Mouse (Mus musculus) heart, adult 2 months (tissue): ENCODE results near the gene Eno1. TPM values are rescaled to one million over a fixed set of nuclear protein-coding genes. Genes with fewer than 3 reads are reported as not detected.

ENCODE experiments used
- DNase-seq, 2 experiments: peaks; one replicate each; pipeline ENCODE4 v3.0.0; 2021
- H3K27ac ChIP-seq: fragments of 200-600 bp; 2 replicates; pipeline ENCODE4 v1.8.1; 2022
- H3K27me3 ChIP-seq: fragments of 200-500 bp; 2 replicates; pipeline ENCODE4 v1.6.1; 2012; ENCODE audit warnings: mild to moderate bottlenecking, low read length, inconsistent platforms, mixed read lengths; ENCODE audit not compliant: control insufficient read depth, insufficient read depth
- H3K36me3 ChIP-seq: fragments of 200-500 bp; 2 replicates; pipeline ENCODE4 v1.6.1; 2012; ENCODE audit warnings: low read length, inconsistent platforms; ENCODE audit not compliant: control insufficient read depth, insufficient read depth
- H3K4me1 ChIP-seq: fragments of 200-500 bp; 2 replicates; pipeline ENCODE4 v1.6.1; 2011; ENCODE audit warnings: low read length; ENCODE audit not compliant: control insufficient read depth, insufficient read depth
- H3K4me3 ChIP-seq: fragments of 200-600 bp; 2 replicates; pipeline ENCODE4 v1.8.1; 2022
- H3K79me2 ChIP-seq: fragments of 200-500 bp; replicated peaks from 2 replicates; pipeline ENCODE4 v1.6.1; 2012; ENCODE audit warnings: mild to moderate bottlenecking, inconsistent platforms, low read length, moderate library complexity, mixed read lengths; ENCODE audit not compliant: control insufficient read depth, insufficient read depth
- H3K9ac ChIP-seq: fragments of 200-500 bp; 2 replicates; pipeline ENCODE4 v1.6.1; 2012; ENCODE audit warnings: low read depth, mild to moderate bottlenecking, control low read depth, inconsistent platforms, low read length, mixed read lengths
- CTCF ChIP-seq: fragments of 200-600 bp; IDR thresholded peaks from 2 replicates; pipeline ENCODE4 v1.8.1; 2022; ENCODE audit warnings: antibody characterized with exemption, mild to moderate bottlenecking, moderate library complexity
- EP300 ChIP-seq: fragments of 200-500 bp; IDR thresholded peaks from 2 replicates; pipeline ENCODE4 v1.6.1; 2011; ENCODE audit warnings: low read depth, low read length, control low read depth; ENCODE audit not compliant: insufficient read depth
- POLR2A ChIP-seq: fragments of 200-500 bp; IDR thresholded peaks from 2 replicates; pipeline ENCODE4 v1.6.1; 2011; ENCODE audit warnings: mild to moderate bottlenecking, low read depth, low read length, control low read depth; ENCODE audit not compliant: insufficient read depth
- WGBS: fragments of 180-500 bp; shearing (Covaris S2); methylation state at CpG from one replicate; pipeline ENCODE4 v1.1.7; 2018; 5-methylcytosine and 5-hydroxymethylcytosine counted together
- intact Hi-C: fragments of 180-260 bp; cut with DNase I; formaldehyde crosslinking; loops from one replicate; pipeline ENCODE4 v1.15.1; 2025
- polyA plus RNA-seq: library from polyadenylated mRNA; depleted of rRNA; stranded (reverse); fragments of >200 nt; gene quantifications from 2 replicates; pipeline ENCODE4 v1.2.3, GENCODE M21; 2012; rRNA removed
- total RNA-seq, 2 experiments: library from RNA; stranded (reverse); gene quantifications; 2 replicates each; pipeline ENCODE4 v1.2.3; 2021

Gene Eno1
- total and polyA plus RNA-seq, 3 experiments, result 111 to 179 (median 113) TPM

DNA sequence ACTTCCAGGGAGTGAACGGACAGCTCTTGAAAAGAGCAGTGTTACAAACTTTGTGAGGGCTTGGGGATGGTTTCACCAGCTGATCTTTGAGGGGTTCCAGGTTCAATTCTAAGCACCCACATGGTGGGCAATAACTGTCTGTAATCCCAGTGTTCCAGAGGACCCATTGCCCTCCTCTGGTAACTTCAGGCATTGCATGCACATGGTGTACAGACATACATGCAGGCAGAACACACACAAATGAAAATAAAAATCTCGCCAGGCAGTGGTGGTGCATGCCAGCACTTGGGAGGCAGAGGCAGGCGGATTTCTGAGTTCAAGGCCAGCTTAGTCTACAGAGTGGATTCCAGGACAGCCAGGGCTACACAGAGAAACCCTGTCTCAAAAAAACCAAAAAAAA, 55.4 kb downstream of the Eno1 start:
- Histone ChIP-seq H3K9ac (no peak overlapping the region), H3K4me3 (no peak overlapping the region), H3K27me3 (no peaks in the 10 kb centered on the region), H3K79me2 (peaks cover 10% of the 10 kb centered on the region), H3K27ac (no peak overlapping the region), H3K36me3 (peaks cover 5% of the 10 kb centered on the region), H3K4me1 (peaks cover 3% of the 10 kb centered on the region)
- TF ChIP-seq EP300 (no peak), CTCF (peak; percentile 39)
- 98% methylated on average over 3 of the region's 3 CpGs for WGBS
- no peak for DNase-seq
- intact Hi-C loops, result no loop called here

DNA sequence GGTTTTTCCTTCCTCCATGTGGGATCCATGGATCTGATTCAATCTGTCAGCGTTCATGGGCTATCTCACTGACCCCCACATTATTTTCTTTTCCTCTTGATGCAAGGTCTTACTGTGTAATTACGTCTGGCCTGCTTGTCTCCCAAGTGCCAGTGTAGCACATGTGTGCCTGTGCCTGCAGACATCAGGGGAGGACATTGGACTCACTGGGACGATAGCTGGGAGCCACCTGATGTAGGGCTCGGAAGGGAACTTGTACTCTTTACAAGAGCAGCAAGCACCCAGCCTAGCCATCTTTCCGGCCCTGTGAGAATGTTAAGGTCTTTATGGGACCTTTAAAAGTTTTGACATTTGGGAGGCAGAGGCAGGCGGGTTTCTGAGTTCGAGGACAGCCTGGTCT, 58.3 kb downstream of the Eno1 start:
- TF ChIP-seq EP300, result no peak
- no peak for TF ChIP-seq POLR2A
- TF ChIP-seq CTCF, result no peak
- intact Hi-C loops, result no loop called here
- H3K27me3 ChIP-seq, result no peaks in the 10 kb centered on the region
- no peak for DNase-seq
- H3K27ac ChIP-seq, result no peak overlapping the region
- no peaks in the 10 kb centered on the region; the same call in 1 of the 2 replicates for H3K4me1 ChIP-seq
- WGBS, result 95% methylated on average over 7 of the region's 7 CpGs
- H3K9ac ChIP-seq, result no peak overlapping the region
- no peak overlapping the region for H3K4me3 ChIP-seq
- peaks cover 9% of the 10 kb centered on the region for H3K79me2 ChIP-seq
- H3K36me3 ChIP-seq, result peaks cover 2% of the 10 kb centered on the region; the same call in 1 of the 2 replicates

DNA sequence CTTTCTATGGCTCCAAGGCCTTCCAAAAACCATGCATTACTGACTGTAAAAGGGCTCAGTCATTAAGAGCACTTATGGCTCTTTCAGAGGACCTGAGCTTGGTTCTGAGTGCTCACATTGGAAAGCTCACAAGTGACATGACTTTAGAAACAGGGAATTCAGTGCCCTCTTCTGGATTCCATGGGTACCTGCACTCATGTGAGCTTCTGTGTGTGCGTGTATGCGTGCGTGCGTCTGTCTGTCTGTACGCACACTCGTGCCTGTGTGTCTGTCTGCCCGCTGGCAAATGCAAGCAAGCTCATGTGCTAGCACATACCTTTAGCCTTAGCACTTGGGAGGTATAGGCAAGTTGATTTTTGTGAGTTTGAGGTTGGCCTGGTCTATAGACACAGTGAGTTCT, 59.4 kb downstream of the Eno1 start:
- DNase-seq, result no peak
- TF ChIP-seq POLR2A, result no peak
- no peak for TF ChIP-seq EP300
- TF ChIP-seq CTCF, result peak; percentile 21; the same call in 1 of the 2 replicates
- H3K4me1 ChIP-seq, result peaks cover 1% of the 10 kb centered on the region
- H3K9ac ChIP-seq, result no peak overlapping the region
- intact Hi-C loops, result no loop called here
- H3K27me3 ChIP-seq, result no peaks in the 10 kb centered on the region
- no peaks in the 10 kb centered on the region for H3K36me3 ChIP-seq
- peaks cover 12% of the 10 kb centered on the region for H3K79me2 ChIP-seq
- no peak overlapping the region for H3K27ac ChIP-seq
- 96% methylated on average over 7 of the region's 7 CpGs for WGBS
- no peak overlapping the region for H3K4me3 ChIP-seq

Other genes starting within 250 kb of the Eno1 start
- gene H6pd, start 227.7 kb upstream of the Eno1 start, total RNA-seq, result 10 to 100 TPM; 39.0 to 44.2 TPM
- gene H6pd, start 227.7 kb upstream of the Eno1 start, polyA plus RNA-seq, result 27.4 and 29.5 TPM in 2 replicates
- gene Gpr157, start 149.4 kb upstream of the Eno1 start, total RNA-seq, result 10 to 100 TPM; 34.2 to 42.4 TPM
- 21.8 and 29.2 TPM in 2 replicates for gene Gpr157, start 149.4 kb upstream of the Eno1 start, polyA plus RNA-seq
- gene Slc2a5, start 117.4 kb upstream of the Eno1 start, total RNA-seq, result under 1 TPM in 1 of 2 experiments, not detected in 1; 0.09 TPM
- gene Slc2a5, start 117.4 kb upstream of the Eno1 start, polyA plus RNA-seq, result 1.4 and 1.8 TPM in 2 replicates
- gene Slc2a7, start 87.7 kb upstream of the Eno1 start, total RNA-seq, result not detected
- gene Slc2a7, start 87.7 kb upstream of the Eno1 start, polyA plus RNA-seq, result not detected in 2 replicates
- not detected for gene Car6, start 35.4 kb upstream of the Eno1 start, total RNA-seq
- not detected in 2 replicates for gene Car6, start 35.4 kb upstream of the Eno1 start, polyA plus RNA-seq
- 10 to 100 TPM; 39.0 to 46.4 TPM for gene Rere, start 44.9 kb downstream of the Eno1 start, total RNA-seq
- 16.2 and 19.3 TPM in 2 replicates for gene Rere, start 44.9 kb downstream of the Eno1 start, polyA plus RNA-seq